8 mouse cellular contexts compared by ENCODE assay signal in genomic region chr11:50431134-50432068, GRCm38 (mm10). TPM values are rescaled to one million over a fixed set of nuclear protein-coding genes. Genes with fewer than 3 reads are reported as not detected.
DNase-seq lines count a peak whose midpoint lies in the region; ATAC-seq lines count a peak whose summit lies in the region.

No protein-coding gene starts in this region.

- peak overlapping the region; percentile 77 for H3K4me2 ChIP-seq in forebrain, embryonic 11.5 days (ENCODE audit: low read depth, low read length, severe bottlenecking)

- no peak for DNase-seq in frontal cortex, postnatal 25 days (ENCODE audit: low spot score in 2 of 2)
- DNase-seq in ZHBTc4 (ENCODE audit: low read depth, low spot score): peak; percentile 42
- DNase-seq in forebrain, embryonic 11.5 days (ENCODE audit: low spot score): peak; percentile 58
- DNase-seq in hindlimb bud, embryonic 11.5 days (ENCODE audit: extremely low spot score, low read depth, low spot score): peak; percentile 24
- DNase-seq in testis, postnatal 14 days (ENCODE audit: low spot score): peak; percentile 15

- peak overlapping the region; percentile 71 for H3K4me3 ChIP-seq in forebrain, embryonic 11.5 days (ENCODE audit: low read depth, low read length)

- H3K27me3 ChIP-seq in forebrain, embryonic 11.5 days (ENCODE audit: control insufficient read depth, insufficient read depth, low read length): no peaks in the 10 kb centered on the region

- ATAC-seq in frontal cortex, adult (ENCODE audit: low TSS enrichment): 0 out of 2 replicates have a peak, but pooled peaks have one; percentile 21
- no peak; the same call in 1 of the 2 replicates for ATAC-seq in forebrain, embryonic 11.5 days (replicated peaks; ENCODE audit: low FRiP score)
- ATAC-seq in megakaryocyte, adult 5-6 weeks (ENCODE audit: poor library complexity, severe bottlenecking): peak; percentile 36
- no peak for ATAC-seq in activated CD4-positive, CD25-positive, alpha-beta regulatory T cell, adult 4 months

- no peaks in the 10 kb centered on the region for H3K36me3 ChIP-seq in forebrain, embryonic 11.5 days (ENCODE audit: control insufficient read depth, insufficient read depth, low read length)

- peaks cover 5% of the 10 kb centered on the region; the same call in 1 of the 2 replicates for H3K4me1 ChIP-seq in forebrain, embryonic 11.5 days (replicated peaks; ENCODE audit: control insufficient read depth, insufficient read depth, low read length)

- H3K9me3 ChIP-seq in forebrain, embryonic 11.5 days (ENCODE audit: control insufficient read depth, low read length): no peaks in the 10 kb centered on the region

- peak overlapping the region; percentile 94 for H3K9ac ChIP-seq in forebrain, embryonic 11.5 days (ENCODE audit: low read length)

- WGBS in forebrain, embryonic 11.5 days: 30% methylated on average over 32 of the region's 32 CpGs

- H3K27ac ChIP-seq in forebrain, embryonic 11.5 days (ENCODE audit: low read depth, low read length): peak overlapping the region; percentile 81; the same call in 1 of the 2 replicates

RNA-seq across cellular contexts. Expression of gene Rufy1, which starts 0.5 kb away (rescaled TPM):
- 23.9 and 26.7 TPM in 2 replicates for polyA plus RNA-seq in forebrain, embryonic 11.5 days (2014; fragmentation: Nextera tagmentation; extraction: Ambion mirVana)
- total RNA-seq in megakaryocyte, adult 5-6 weeks (2015): 51.2 and 53.0 TPM in 2 replicates
- 81.6 and 82.2 TPM in 2 replicates for total RNA-seq in megakaryocyte, adult 5-6 weeks (2017)
- 10 to 100 TPM in 1 of 2 experiments, 1 to 10 TPM in 1; 9.5 to 10.2 TPM for polyA plus RNA-seq in activated CD4-positive, CD25-positive, alpha-beta regulatory T cell, adult 4 months (2017; shearing (Covaris generic))

RNA-seq across cellular contexts. Expression of gene Hnrnph1, which starts 54.6 kb away (rescaled TPM):
- polyA plus RNA-seq in forebrain, embryonic 11.5 days (2014; fragmentation: Nextera tagmentation; extraction: Ambion mirVana): 833 and 855 TPM in 2 replicates
- 400 and 438 TPM in 2 replicates for total RNA-seq in megakaryocyte, adult 5-6 weeks (2015)
- 436 and 510 TPM in 2 replicates for total RNA-seq in megakaryocyte, adult 5-6 weeks (2017)
- polyA plus RNA-seq in activated CD4-positive, CD25-positive, alpha-beta regulatory T cell, adult 4 months (2017; shearing (Covaris generic)): 100 to 1,000 TPM; 148 to 177 TPM

Comparison
In these comparisons a context has a peak if more than half of its experiments do, and no peak if none do; other contexts are left out.
1. ATAC-seq: peak in frontal cortex, adult (single experiment) and megakaryocyte, adult 5-6 weeks (single experiment); none in forebrain, embryonic 11.5 days (single experiment) and activated CD4-positive, CD25-positive, alpha-beta regulatory T cell, adult 4 months (single experiment).
2. DNase-seq: peak in ZHBTc4 (single experiment), forebrain, embryonic 11.5 days (single experiment), hindlimb bud, embryonic 11.5 days (single experiment) and testis, postnatal 14 days (single experiment); none in frontal cortex, postnatal 25 days (0 of 2).